Mouse (Mus musculus) bone marrow macrophage, adult 2 months (primary cell): ENCODE results near the gene Pparg. TPM values are rescaled to one million over a fixed set of nuclear protein-coding genes. Genes with fewer than 3 reads are reported as not detected.

Experiments
- H3K27ac ChIP-seq: 2 replicates; pipeline ENCODE4 v1.5.1; 2012; ENCODE audit warnings: low read depth, low read length; ENCODE audit not compliant: insufficient read depth
- H3K4me1 ChIP-seq: 2 replicates; pipeline ENCODE4 v1.6.1; 2012; ENCODE audit warnings: low read length; ENCODE audit not compliant: control insufficient read depth, insufficient read depth
- H3K4me3 ChIP-seq: 2 replicates; pipeline ENCODE4 v1.5.1; 2012; ENCODE audit warnings: mild to moderate bottlenecking, low read length, moderate library complexity; ENCODE audit not compliant: insufficient read depth
- CTCF ChIP-seq: IDR thresholded peaks from 2 replicates; pipeline ENCODE4 v1.5.1; 2012; ENCODE audit warnings: low read depth, mild to moderate bottlenecking, low read length, moderate library complexity
- POLR2A ChIP-seq: IDR thresholded peaks from 2 replicates; pipeline ENCODE4 v1.6.1; 2012; ENCODE audit warnings: mild to moderate bottlenecking, low read depth, low read length, borderline replicate concordance
- polyA plus RNA-seq: library from polyadenylated mRNA; stranded (reverse); fragments of >200 nt; gene quantifications from 2 replicates; pipeline ENCODE4 v1.2.4, GENCODE M21; 2012; ENCODE audit not compliant: missing spikeins, insufficient read depth, insufficient read length

Gene Pparg
- polyA plus RNA-seq, 1 experiment: 41.1 TPM

GRCm38 (mm10) chr6:115440231-115441006, 79.7 kb downstream of the Pparg start:
- Histone ChIP-seq H3K4me1 (peaks cover 5% of the 10 kb centered on the region; the same call in 1 of the 2 replicates), H3K27ac (no peak overlapping the region), H3K4me3 (no peak overlapping the region)
- TF ChIP-seq POLR2A (no peak), CTCF (no peak)

GRCm38 (mm10) chr6:115452501-115452900, 91.8 kb downstream of the Pparg start:
- H3K4me1 ChIP-seq: peaks cover 2% of the 10 kb centered on the region; the same call in 1 of the 2 replicates
- no peak overlapping the region for H3K4me3 ChIP-seq
- no peak overlapping the region for H3K27ac ChIP-seq
- no peak for TF ChIP-seq POLR2A
- TF ChIP-seq CTCF: no peak

GRCm38 (mm10) chr6:115462743-115463337, 102.1 kb downstream of the Pparg start:
- Histone ChIP-seq H3K4me1 (peaks cover 30% of the 10 kb centered on the region), H3K27ac (peak overlapping the region; percentile 74), H3K4me3 (0 out of 2 replicates have a peak overlapping the region, but pooled peaks have one; percentile 9)
- TF ChIP-seq POLR2A: no peak
- TF ChIP-seq CTCF: no peak

- no peak for TF ChIP-seq CTCF
- no peak for TF ChIP-seq POLR2A
- Histone ChIP-seq H3K4me3 (no peak overlapping the region), H3K27ac (peak overlapping the region; percentile 74), H3K4me1 (peaks cover 33% of the 10 kb centered on the region)
Measured at GRCm38 (mm10) chr6:115463338-115463737, 102.6 kb downstream of the Pparg start.

GRCm38 (mm10) chr6:115464661-115465060, 103.9 kb downstream of the Pparg start:
- Histone ChIP-seq H3K4me1 (peaks cover 44% of the 10 kb centered on the region), H3K4me3 (no peak overlapping the region), H3K27ac (no peak overlapping the region)
- TF ChIP-seq POLR2A: no peak
- no peak for TF ChIP-seq CTCF

- TF ChIP-seq CTCF (no peak), POLR2A (no peak)
Measured at GRCm38 (mm10) chr6:115465463-115465862, 104.7 kb downstream of the Pparg start.

GRCm38 (mm10) chr6:115465876-115466275, 105.1 kb downstream of the Pparg start:
- TF ChIP-seq CTCF (no peak), POLR2A (no peak)
- peaks cover 54% of the 10 kb centered on the region for H3K4me1 ChIP-seq
- no peak overlapping the region for H3K4me3 ChIP-seq
- H3K27ac ChIP-seq: no peak overlapping the region

More at GRCm38 (mm10) chr6:115465463-115465862, 104.7 kb downstream of the Pparg start:
- Histone ChIP-seq H3K4me1 (peaks cover 50% of the 10 kb centered on the region), H3K4me3 (no peak overlapping the region), H3K27ac (no peak overlapping the region)

- TF ChIP-seq CTCF (no peak), POLR2A (no peak)
- Histone ChIP-seq H3K4me1 (peaks cover 55% of the 10 kb centered on the region), H3K27ac (no peak overlapping the region), H3K4me3 (no peak overlapping the region)
Measured at GRCm38 (mm10) chr6:115466601-115467000, 105.8 kb downstream of the Pparg start.

GRCm38 (mm10) chr6:115469666-115470581, 109.2 kb downstream of the Pparg start:
- Histone ChIP-seq H3K4me1 (peaks cover 34% of the 10 kb centered on the region), H3K27ac (peak overlapping the region; percentile 94)
- TF ChIP-seq POLR2A: no peak

More at GRCm38 (mm10) chr6:115469666-115470581, 109.2 kb downstream of the Pparg start:
- H3K4me3 ChIP-seq: no peak overlapping the region
